Mouse (Mus musculus) adrenal gland, postnatal 10 days (tissue): ENCODE measurements at regions not wholly inside any gene's neighbourhood (a gene's known extent, or its start where the extent isn't known, plus 50 kb on each side); places are given as distances from the start of the nearest gene placed in this dataset.

ENCODE experiments used
- DNase-seq: peaks from one replicate; pipeline ENCODE4 v3.0.0; 2021; ENCODE audit warnings: mixed read lengths

GRCm38 (mm10) chr5:91695632-91696031 lies 178.2 kb downstream of the Parm1 start:
- no peak for DNase-seq

GRCm38 (mm10) chr5:91693277-91693676 lies 175.9 kb downstream of the Parm1 start:
- no peak for DNase-seq

GRCm38 (mm10) chr5:91692292-91692691 lies 174.9 kb downstream of the Parm1 start:
- no peak for DNase-seq

- DNase-seq, result no peak
Measured at GRCm38 (mm10) chr5:91678727-91679126, 161.3 kb downstream of the Parm1 start.
